Mouse (Mus musculus) forebrain, postnatal 0 days (tissue): Measurements from ENCODE around the gene Trak2. TPM values are rescaled to one million over a fixed set of nuclear protein-coding genes. Genes with fewer than 3 reads are reported as not detected.

ENCODE experiments used
- ATAC-seq: fragments of 200-750 bp; cut with Nextera tagmentation; 2 replicates; pipeline ENCODE4 v1.8.0; 2017; ENCODE audit warnings: mild to moderate bottlenecking, moderate library complexity
- DNase-seq: peaks from one replicate; pipeline ENCODE4 v3.0.0-alpha.2; 2015
- H3K27ac ChIP-seq: fragments of 300-500 bp; sonication (generic); 2 replicates; pipeline ENCODE4 v1.5.1; 2014; ENCODE audit warnings: low read depth, mild to moderate bottlenecking, antibody characterized with exemption, low read length, moderate library complexity, mixed read lengths
- H3K27me3 ChIP-seq: fragments of 300-500 bp; sonication (generic); 2 replicates; pipeline ENCODE4 v1.6.1; 2014; ENCODE audit warnings: mild to moderate bottlenecking, low read length, mixed read lengths; ENCODE audit not compliant: insufficient read depth
- H3K36me3 ChIP-seq: fragments of 300-500 bp; sonication (generic); 2 replicates; pipeline ENCODE4 v1.6.1; 2014; ENCODE audit warnings: mild to moderate bottlenecking, moderate library complexity; ENCODE audit not compliant: insufficient read depth
- H3K4me1 ChIP-seq: fragments of 300-500 bp; sonication (generic); 2 replicates; pipeline ENCODE4 v1.6.1; 2014; ENCODE audit warnings: antibody characterized with exemption; ENCODE audit not compliant: insufficient read depth
- H3K4me2 ChIP-seq: fragments of 300-500 bp; sonication (generic); 2 replicates; pipeline ENCODE4 v1.6.1; 2014; ENCODE audit warnings: low read depth, mild to moderate bottlenecking, moderate library complexity
- H3K4me3 ChIP-seq: fragments of 300-500 bp; sonication (generic); 2 replicates; pipeline ENCODE4 v1.5.1; 2014; ENCODE audit warnings: low read depth, low read length, mixed read lengths
- H3K9ac ChIP-seq: fragments of 300-500 bp; sonication (generic); 2 replicates; pipeline ENCODE4 v1.6.1; 2014; ENCODE audit warnings: mild to moderate bottlenecking
- H3K9me3 ChIP-seq: fragments of 300-500 bp; sonication (generic); 2 replicates; pipeline ENCODE4 v1.6.1; 2016; ENCODE audit warnings: low read length
- CTCF ChIP-seq: sonication (generic); IDR thresholded peaks from 2 replicates; pipeline ENCODE4 v1.5.1; 2016; ENCODE audit warnings: antibody characterized with exemption, control low read depth, low read depth
- WGBS: fragments of 180-500 bp; shearing (Covaris S2); extraction: QIAGEN DNeasy Blood & Tissue Kit; methylation state at CpG from one replicate; pipeline ENCODE4 v1.1.7; 2014; 5-methylcytosine and 5-hydroxymethylcytosine counted together
- polyA plus RNA-seq: library from polyadenylated mRNA; unstranded; fragments of >200 nt; fragmentation: Nextera tagmentation; extraction: Ambion mirVana; gene quantifications from 2 replicates; pipeline ENCODE4 v1.2.1, GENCODE M21; 2015
- total RNA-seq: library from RNA; depleted of rRNA; stranded (reverse); fragments of >200 nt; gene quantifications from 2 replicates; pipeline ENCODE4 v1.2.3, GENCODE M21; 2014

Trak2 gene
- total and polyA plus RNA-seq, 2 experiments from 2014 or later = 12.8 to 40.9 TPM

DNA sequence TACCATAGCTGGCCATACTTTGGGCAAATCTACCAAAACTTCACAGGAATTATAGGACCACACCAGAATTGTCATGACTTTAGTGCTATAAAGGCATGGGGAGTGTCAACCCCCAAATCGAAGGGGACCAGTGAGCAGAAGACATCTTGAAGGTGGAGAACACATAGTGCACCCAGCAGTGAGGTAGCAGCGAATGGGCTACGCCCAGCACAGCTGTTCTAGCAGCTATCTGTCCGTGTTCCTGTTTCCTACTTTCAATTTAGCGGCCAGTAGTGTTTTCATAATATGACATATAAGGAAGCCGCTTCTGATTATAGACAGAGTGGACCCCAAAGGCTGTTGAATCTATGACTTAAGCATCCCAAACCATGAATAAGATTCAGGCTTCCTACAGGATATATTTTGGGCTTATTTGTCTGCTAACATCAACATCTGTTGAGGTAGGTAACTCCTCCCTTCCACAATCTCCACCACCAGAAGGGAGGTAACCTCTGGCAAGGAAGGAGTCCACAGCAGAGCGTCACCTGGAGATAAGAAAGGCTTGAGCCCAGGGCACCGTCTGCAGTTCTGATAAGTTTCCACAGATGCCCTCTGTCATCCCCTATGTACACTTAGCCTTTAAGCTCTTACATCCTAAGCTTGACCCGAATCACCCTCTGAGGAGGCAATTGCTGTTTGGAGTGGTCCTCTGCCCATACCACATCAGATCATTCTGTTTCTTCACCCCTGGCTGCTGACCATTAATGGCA, 19.4 kb downstream of the Trak2 start:
- TF ChIP-seq CTCF = no peak
- no peak overlapping the region for H3K4me2 ChIP-seq
- H3K36me3 ChIP-seq = no peaks in the 10 kb centered on the region
- H3K9me3 ChIP-seq = no peaks in the 10 kb centered on the region
- no peaks in the 10 kb centered on the region for H3K4me1 ChIP-seq
- no peak overlapping the region for H3K27ac ChIP-seq
- ATAC-seq = no peak
- no peak overlapping the region for H3K9ac ChIP-seq
- 93% methylated on average over 9 of the region's 9 CpGs for WGBS
- DNase-seq = no peak
- H3K27me3 ChIP-seq = no peaks in the 10 kb centered on the region
- no peak overlapping the region for H3K4me3 ChIP-seq

DNA sequence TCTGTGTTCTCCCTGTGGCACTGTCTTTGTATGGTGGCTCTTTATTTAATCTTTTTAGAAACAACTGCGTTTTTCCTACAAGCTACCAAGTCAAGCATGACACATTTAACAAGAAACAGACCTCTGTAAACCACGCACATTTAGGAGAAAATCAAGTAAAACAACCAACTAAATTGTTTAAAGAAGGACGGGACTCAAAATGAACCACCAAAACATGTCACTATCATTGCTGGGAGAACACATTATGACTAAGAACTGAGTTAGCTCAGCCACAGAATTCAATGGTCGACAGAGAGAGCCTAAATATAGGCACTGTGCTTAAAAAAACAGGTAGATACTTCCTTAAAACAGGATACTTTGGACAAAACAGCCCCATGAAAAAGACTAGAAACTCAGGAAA, 20.2 kb downstream of the Trak2 start:
- Histone ChIP-seq H3K9me3 (no peaks in the 10 kb centered on the region), H3K9ac (no peak overlapping the region), H3K4me3 (no peak overlapping the region), H3K4me2 (no peak overlapping the region), H3K4me1 (no peaks in the 10 kb centered on the region), H3K27me3 (no peaks in the 10 kb centered on the region), H3K36me3 (no peaks in the 10 kb centered on the region), H3K27ac (no peak overlapping the region)
- DNase-seq (no peak), ATAC-seq (no peak)
- 38% methylated on average over 4 of the region's 4 CpGs for WGBS
- no peak for TF ChIP-seq CTCF

DNA sequence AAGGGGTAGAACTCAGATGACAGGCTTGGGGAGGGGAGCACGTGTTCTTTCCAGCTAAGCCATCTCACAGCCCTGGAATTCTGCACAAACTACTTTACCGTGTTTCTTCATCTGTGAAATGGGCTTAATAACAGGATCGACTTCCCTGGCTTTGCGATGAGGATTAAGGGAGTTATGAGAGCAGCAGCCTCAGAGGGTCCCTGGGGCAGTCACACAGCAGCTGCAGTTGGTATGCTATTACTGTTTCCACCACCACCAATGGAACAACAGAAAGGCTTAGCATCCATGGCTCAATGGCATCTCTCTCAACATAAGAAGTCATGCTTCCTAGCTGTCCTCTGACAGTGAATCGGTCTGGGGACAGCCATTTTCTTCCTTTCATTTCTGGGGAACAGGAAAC, 20.7 kb downstream of the Trak2 start:
- H3K27me3 ChIP-seq = no peaks in the 10 kb centered on the region
- H3K4me2 ChIP-seq = no peak overlapping the region
- TF ChIP-seq CTCF = no peak
- H3K27ac ChIP-seq = no peak overlapping the region
- no peak overlapping the region for H3K9ac ChIP-seq
- no peak overlapping the region for H3K4me3 ChIP-seq
- H3K9me3 ChIP-seq = no peaks in the 10 kb centered on the region
- H3K36me3 ChIP-seq = no peaks in the 10 kb centered on the region
- no peak for ATAC-seq
- WGBS = 72% methylated on average over 5 of the region's 5 CpGs
- no peaks in the 10 kb centered on the region for H3K4me1 ChIP-seq
- no peak for DNase-seq

DNA sequence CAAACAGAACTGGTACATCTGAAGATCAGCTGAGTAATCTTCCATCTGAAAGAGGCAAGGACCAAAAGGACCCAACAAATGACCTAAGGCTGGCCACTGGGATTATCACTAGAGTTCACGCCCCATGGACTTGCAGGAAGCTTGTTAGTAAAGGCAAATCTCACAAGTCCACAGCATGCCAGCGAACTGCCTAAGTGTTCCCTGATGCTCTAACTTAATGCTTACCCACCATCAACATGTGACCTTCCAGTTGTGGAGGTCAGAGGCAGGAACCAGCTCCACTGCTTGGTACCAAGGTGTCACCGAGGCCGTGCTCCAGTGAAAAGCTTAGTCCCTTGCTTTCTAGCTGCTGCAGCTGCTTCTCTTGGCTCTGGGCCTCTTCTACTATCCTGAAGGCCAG, 21.4 kb downstream of the Trak2 start:
- no peak for TF ChIP-seq CTCF
- Histone ChIP-seq H3K4me2 (no peak overlapping the region), H3K4me1 (no peaks in the 10 kb centered on the region), H3K4me3 (no peak overlapping the region), H3K27ac (no peak overlapping the region), H3K36me3 (no peaks in the 10 kb centered on the region), H3K9me3 (no peaks in the 10 kb centered on the region), H3K9ac (no peak overlapping the region), H3K27me3 (no peaks in the 10 kb centered on the region)
- 82% methylated on average over 4 of the region's 4 CpGs for WGBS
- DNase-seq (no peak), ATAC-seq (no peak)

DNA sequence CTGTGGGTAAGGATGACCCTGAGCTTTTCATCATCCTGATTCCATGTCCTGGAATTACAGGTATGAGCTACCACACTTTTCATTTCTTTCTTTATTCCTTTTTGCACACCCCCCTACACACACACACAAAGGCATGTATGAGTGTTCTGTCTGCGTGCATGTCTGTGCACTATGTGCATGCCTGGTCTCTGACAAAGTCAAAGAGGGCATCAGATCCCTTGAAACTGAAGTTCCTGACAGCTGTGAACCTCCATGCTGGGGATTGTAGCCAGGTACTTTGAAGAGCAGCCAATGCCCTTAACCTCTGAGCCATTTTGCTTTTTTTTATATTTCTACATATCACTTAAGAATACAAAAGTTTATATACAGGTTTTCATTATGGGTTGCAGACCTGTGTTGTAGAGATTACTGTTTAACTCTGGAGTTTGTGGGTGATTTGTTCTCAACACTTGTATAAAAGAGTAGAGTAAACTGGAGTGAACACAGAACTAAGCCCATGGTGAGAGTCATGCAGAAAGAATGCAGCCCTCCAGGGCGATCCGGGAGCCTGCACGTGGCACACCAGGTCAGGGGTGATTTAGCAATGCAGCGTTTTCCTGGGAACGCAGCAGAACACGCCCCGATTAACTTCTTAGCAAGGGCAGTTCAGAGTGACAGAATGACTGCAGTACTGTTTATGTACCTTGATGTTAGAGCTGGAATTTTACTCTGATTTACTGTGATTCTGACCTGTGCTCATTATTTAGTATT, 22.2 kb downstream of the Trak2 start:
- Histone ChIP-seq H3K27me3 (no peaks in the 10 kb centered on the region), H3K9ac (no peak overlapping the region), H3K9me3 (no peaks in the 10 kb centered on the region), H3K4me2 (no peak overlapping the region), H3K4me1 (no peaks in the 10 kb centered on the region), H3K27ac (no peak overlapping the region), H3K36me3 (peaks cover 3% of the 10 kb centered on the region), H3K4me3 (no peak overlapping the region)
- no peak for ATAC-seq
- TF ChIP-seq CTCF = no peak
- DNase-seq = no peak
- WGBS = 26% methylated on average over 8 of the region's 8 CpGs

DNA sequence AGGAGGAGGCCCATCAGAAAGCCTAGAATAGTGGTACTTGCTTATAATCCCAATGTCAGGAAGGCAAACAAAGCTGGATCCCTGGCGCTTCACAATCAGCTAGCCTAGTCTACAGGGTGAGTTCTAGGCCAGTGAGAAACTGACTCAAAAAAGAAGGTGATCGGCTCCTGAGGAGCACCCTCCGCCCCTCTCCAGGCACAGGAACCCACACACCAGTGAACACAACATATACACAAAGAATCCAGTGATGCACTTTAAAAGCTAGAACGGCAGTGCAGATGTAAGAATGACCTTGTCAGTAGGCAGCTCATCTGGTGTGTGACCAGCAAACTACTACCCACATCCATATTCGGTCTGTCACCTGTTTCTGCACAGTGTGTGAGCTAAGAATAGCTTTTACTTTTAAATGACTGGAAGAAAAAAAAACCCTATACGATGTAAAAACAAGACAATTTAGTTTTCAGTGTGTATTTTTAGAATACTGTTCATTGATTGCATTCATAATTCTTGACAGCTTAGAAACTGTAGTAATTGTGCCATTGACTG, 23.6 kb downstream of the Trak2 start:
- ATAC-seq (no peak), DNase-seq (no peak)
- 85% methylated on average over 6 of the region's 6 CpGs for WGBS
- no peak overlapping the region for H3K27ac ChIP-seq
- H3K9me3 ChIP-seq = no peaks in the 10 kb centered on the region
- H3K36me3 ChIP-seq = peaks cover 16% of the 10 kb centered on the region
- no peak overlapping the region for H3K4me2 ChIP-seq
- H3K27me3 ChIP-seq = no peaks in the 10 kb centered on the region
- no peak overlapping the region for H3K4me3 ChIP-seq
- no peaks in the 10 kb centered on the region for H3K4me1 ChIP-seq
- no peak for TF ChIP-seq CTCF
- H3K9ac ChIP-seq = no peak overlapping the region

DNA sequence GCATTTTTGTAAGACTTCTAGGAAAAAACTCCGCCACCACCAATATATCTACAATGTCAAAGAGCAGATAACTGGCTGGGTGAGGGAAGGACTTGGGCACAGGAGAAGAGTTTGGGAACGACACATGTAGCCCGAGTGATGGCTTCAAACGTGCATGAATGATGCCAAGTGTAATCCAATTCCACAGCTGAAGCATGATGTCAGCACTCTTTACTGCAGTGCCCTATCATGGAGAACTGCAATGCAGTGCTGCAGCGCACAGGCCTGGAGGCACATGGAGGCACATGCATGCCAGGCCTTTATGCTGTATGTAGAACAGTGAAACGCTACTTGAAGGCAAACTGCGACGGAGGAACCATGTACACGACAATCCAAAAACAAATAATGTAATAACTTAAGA, 26.5 kb downstream of the Trak2 start:
- no peak overlapping the region for H3K4me3 ChIP-seq
- peaks cover 17% of the 10 kb centered on the region for H3K36me3 ChIP-seq
- no peak for DNase-seq
- H3K4me1 ChIP-seq = no peaks in the 10 kb centered on the region
- TF ChIP-seq CTCF = no peak
- no peak overlapping the region for H3K9ac ChIP-seq
- no peak for ATAC-seq
- no peak overlapping the region for H3K4me2 ChIP-seq
- no peaks in the 10 kb centered on the region for H3K9me3 ChIP-seq
- no peaks in the 10 kb centered on the region for H3K27me3 ChIP-seq
- no peak overlapping the region for H3K27ac ChIP-seq
- 91% methylated on average over 9 of the region's 9 CpGs for WGBS
